Mouse (Mus musculus) adrenal gland, postnatal 4 days (tissue): ENCODE measurements around the gene Mcm3. TPM values are rescaled to one million over a fixed set of nuclear protein-coding genes. Genes with fewer than 3 reads are reported as not detected.
"Not testable (repeated sequence)": the region's sequence is repeated elsewhere in the genome, so short reads cannot be mapped to it uniquely, and the experiment has no call there.

Experiments used
- DNase-seq, 2 experiments: peaks; one replicate each; pipeline ENCODE4 v3.0.0; 2021 to 2022; ENCODE audit warnings: low spot score in 2 of 2, mixed read lengths in 2 of 2
- total RNA-seq, 2 experiments: library from RNA; stranded (reverse); gene quantifications; 2 replicates each; pipeline ENCODE4 v1.2.3; 2021

Mcm3 gene
- total RNA-seq, 2 experiments from 2014 or later: 73.8 to 85.6 TPM

GRCm38 (mm10) chr1:20814521-20814920 lies 5.6 kb downstream of the Mcm3 start:
- DNase-seq: no peak

- DNase-seq: no peak
Observed at GRCm38 (mm10) chr1:20804526-20804925, 15.6 kb downstream of the Mcm3 start.

GRCm38 (mm10) chr1:20801682-20802390 lies 18.3 kb downstream of the Mcm3 start:
- no peak for DNase-seq

GRCm38 (mm10) chr1:20801275-20801674 lies 18.8 kb downstream of the Mcm3 start:
- no peak for DNase-seq

- no peak for DNase-seq
Observed at GRCm38 (mm10) chr1:20795178-20795577, 24.9 kb downstream of the Mcm3 start.

GRCm38 (mm10) chr1:20794760-20795159 lies 25.4 kb downstream of the Mcm3 start:
- DNase-seq: no peak

GRCm38 (mm10) chr1:20791414-20791813 lies 28.7 kb downstream of the Mcm3 start:
- no peak for DNase-seq

GRCm38 (mm10) chr1:20790517-20790916 lies 29.6 kb downstream of the Mcm3 start, which contains the start of gene Il17f:
Il17f (minus strand) TSS chr1:20790617.
- DNase-seq: not testable (repeated sequence)

GRCm38 (mm10) chr1:20788419-20788818 lies 31.7 kb downstream of the Mcm3 start:
- DNase-seq: no peak

- DNase-seq: no peak
Observed at GRCm38 (mm10) chr1:20787046-20787445, 33.1 kb downstream of the Mcm3 start.

- no peak for DNase-seq
Observed at GRCm38 (mm10) chr1:20778366-20778765, 41.7 kb downstream of the Mcm3 start.

- DNase-seq: not testable (repeated sequence)
Observed at GRCm38 (mm10) chr1:20774026-20774730, 45.9 kb downstream of the Mcm3 start.

GRCm38 (mm10) chr1:20766526-20766925 lies 53.6 kb downstream of the Mcm3 start:
- DNase-seq: no peak

GRCm38 (mm10) chr1:20761411-20761810 lies 58.7 kb downstream of the Mcm3 start:
- DNase-seq: no peak

GRCm38 (mm10) chr1:20760331-20760730 lies 59.8 kb downstream of the Mcm3 start:
- DNase-seq: no peak

GRCm38 (mm10) chr1:20759799-20760198 lies 60.3 kb downstream of the Mcm3 start:
- no peak for DNase-seq

GRCm38 (mm10) chr1:20757586-20757985 lies 62.5 kb downstream of the Mcm3 start:
- DNase-seq: no peak

GRCm38 (mm10) chr1:20754439-20754838 lies 65.7 kb downstream of the Mcm3 start:
- no peak for DNase-seq
